Mouse (Mus musculus) neural tube, embryonic 14.5 days (tissue): ENCODE data around the gene Slc7a5. TPM values are rescaled to one million over a fixed set of nuclear protein-coding genes. Genes with fewer than 3 reads are reported as not detected.

ENCODE experiments used
- ATAC-seq: fragments of 200-750 bp; cut with Nextera tagmentation; 2 replicates; pipeline ENCODE4 v1.8.0; 2017; ENCODE audit warnings: low read depth, mild to moderate bottlenecking, moderate TSS enrichment, moderate library complexity
- H3K27ac ChIP-seq: fragments of 300-500 bp; sonication (generic); 2 replicates; pipeline ENCODE4 v1.5.1; 2014; ENCODE audit warnings: low read depth, mild to moderate bottlenecking, control low read depth, low read length, moderate library complexity, mixed read lengths
- H3K27me3 ChIP-seq: fragments of 300-500 bp; sonication (generic); 2 replicates; pipeline ENCODE4 v1.6.1; 2014; ENCODE audit warnings: low read length; ENCODE audit not compliant: control insufficient read depth, insufficient read depth
- H3K36me3 ChIP-seq: fragments of 300-500 bp; sonication (generic); 2 replicates; pipeline ENCODE4 v1.6.1; 2014; ENCODE audit warnings: low read length, mixed read lengths; ENCODE audit not compliant: control insufficient read depth, insufficient read depth
- H3K4me1 ChIP-seq: fragments of 300-500 bp; sonication (generic); 2 replicates; pipeline ENCODE4 v1.6.1; 2014; ENCODE audit warnings: low read length; ENCODE audit not compliant: control insufficient read depth, insufficient read depth
- H3K4me2 ChIP-seq: fragments of 300-500 bp; sonication (generic); 2 replicates; pipeline ENCODE4 v1.6.1; 2014; ENCODE audit warnings: mild to moderate bottlenecking, low read depth, low read length, control low read depth
- H3K4me3 ChIP-seq: fragments of 300-500 bp; sonication (generic); 2 replicates; pipeline ENCODE4 v1.5.1; 2014; ENCODE audit warnings: low read depth, low read length, control low read depth, mixed read lengths
- H3K9ac ChIP-seq: fragments of 300-500 bp; sonication (generic); replicated peaks from 2 replicates; pipeline ENCODE4 v1.6.1; 2014; ENCODE audit warnings: low read depth, mild to moderate bottlenecking, control low read depth, low read length, mixed read lengths
- H3K9me3 ChIP-seq: fragments of 300-500 bp; sonication (generic); 2 replicates; pipeline ENCODE4 v1.6.1; 2016; ENCODE audit warnings: low read length; ENCODE audit not compliant: control insufficient read depth
- WGBS: fragments of 180-500 bp; shearing (Covaris S2); extraction: QIAGEN DNeasy Blood & Tissue Kit; methylation state at CpG from one replicate; pipeline ENCODE4 v1.1.7; 2014; 5-methylcytosine and 5-hydroxymethylcytosine counted together
- polyA plus RNA-seq: library from polyadenylated mRNA; unstranded; fragments of >200 nt; fragmentation: Nextera tagmentation; extraction: Ambion mirVana; gene quantifications from 2 replicates; pipeline ENCODE4 v1.2.1, GENCODE M21; 2014

Gene Slc7a5
- polyA plus RNA-seq, 1 experiment from 2014 or later: 38.1 TPM

- Histone ChIP-seq H3K4me1 (peaks cover 2% of the 10 kb centered on the region), H3K9me3 (no peaks in the 10 kb centered on the region), H3K36me3 (no peaks in the 10 kb centered on the region), H3K4me2 (no peak overlapping the region), H3K27me3 (no peaks in the 10 kb centered on the region), H3K4me3 (no peak overlapping the region), H3K9ac (no peak overlapping the region), H3K27ac (no peak overlapping the region)
- WGBS: 36% methylated on average over 2 of the region's 2 CpGs
- no peak for ATAC-seq
Observed at GRCm38 (mm10) chr8:121943057-121943540, 35.6 kb upstream of the Slc7a5 start.

- Histone ChIP-seq H3K4me3 (no peak overlapping the region), H3K9me3 (no peaks in the 10 kb centered on the region), H3K27me3 (no peaks in the 10 kb centered on the region), H3K9ac (no peak overlapping the region), H3K27ac (no peak overlapping the region), H3K4me1 (peaks cover 5% of the 10 kb centered on the region; the same call in 1 of the 2 replicates), H3K4me2 (no peak overlapping the region), H3K36me3 (no peaks in the 10 kb centered on the region)
- WGBS: 85% methylated on average over 7 of the region's 7 CpGs
- no peak for ATAC-seq
Observed at GRCm38 (mm10) chr8:121938732-121939131, 31.2 kb upstream of the Slc7a5 start.

GRCm38 (mm10) chr8:121936391-121936790 is 28.9 kb upstream of the Slc7a5 start:
- Histone ChIP-seq H3K4me3 (no peak overlapping the region), H3K4me2 (no peak overlapping the region), H3K4me1 (peaks cover 5% of the 10 kb centered on the region; the same call in 1 of the 2 replicates), H3K27ac (peak overlapping the region; percentile 85), H3K9me3 (no peaks in the 10 kb centered on the region), H3K36me3 (no peaks in the 10 kb centered on the region), H3K9ac (no peak overlapping the region), H3K27me3 (no peaks in the 10 kb centered on the region)
- ATAC-seq: no peak
- 58% methylated on average over 14 of the region's 14 CpGs for WGBS

- WGBS: 34% methylated on average over 12 of the region's 12 CpGs
- Histone ChIP-seq H3K4me1 (peaks cover 5% of the 10 kb centered on the region; the same call in 1 of the 2 replicates), H3K9me3 (no peaks in the 10 kb centered on the region), H3K36me3 (no peaks in the 10 kb centered on the region), H3K4me2 (peak overlapping the region; percentile 16; the same call in 1 of the 2 replicates), H3K27me3 (no peaks in the 10 kb centered on the region), H3K4me3 (no peak overlapping the region), H3K9ac (peak overlapping the region; percentile 21; the same call in 1 of the 2 replicates), H3K27ac (peak overlapping the region; percentile 85)
- peak; percentile 86 for ATAC-seq
Observed at GRCm38 (mm10) chr8:121935341-121936294, 28.1 kb upstream of the Slc7a5 start.

- H3K27ac ChIP-seq: peak overlapping the region; percentile 85
- H3K4me3 ChIP-seq: no peak overlapping the region
- no peaks in the 10 kb centered on the region for H3K36me3 ChIP-seq
- H3K9me3 ChIP-seq: no peaks in the 10 kb centered on the region
- ATAC-seq: 0 out of 2 replicates have a peak, but pooled peaks have one; percentile 26
- peaks cover 5% of the 10 kb centered on the region; the same call in 1 of the 2 replicates for H3K4me1 ChIP-seq
- H3K27me3 ChIP-seq: no peaks in the 10 kb centered on the region
- H3K4me2 ChIP-seq: no peak overlapping the region
- H3K9ac ChIP-seq: no peak overlapping the region
Observed at GRCm38 (mm10) chr8:121934923-121935322, 27.4 kb upstream of the Slc7a5 start.

- Histone ChIP-seq H3K4me3 (no peak overlapping the region), H3K9ac (no peak overlapping the region), H3K4me1 (peaks cover 5% of the 10 kb centered on the region; the same call in 1 of the 2 replicates), H3K4me2 (no peak overlapping the region), H3K27ac (peak overlapping the region; percentile 85; the same call in 1 of the 2 replicates), H3K36me3 (no peaks in the 10 kb centered on the region), H3K27me3 (no peaks in the 10 kb centered on the region), H3K9me3 (no peaks in the 10 kb centered on the region)
- WGBS: 44% methylated on average over 4 of the region's 4 CpGs
- ATAC-seq: no peak
Observed at GRCm38 (mm10) chr8:121934506-121934905, 27.0 kb upstream of the Slc7a5 start.

- Histone ChIP-seq H3K4me1 (peaks cover 5% of the 10 kb centered on the region; the same call in 1 of the 2 replicates), H3K4me3 (no peak overlapping the region), H3K4me2 (no peak overlapping the region), H3K36me3 (no peaks in the 10 kb centered on the region), H3K27ac (no peak overlapping the region), H3K9ac (no peak overlapping the region), H3K27me3 (no peaks in the 10 kb centered on the region), H3K9me3 (no peaks in the 10 kb centered on the region)
- no peak for ATAC-seq
- WGBS: 88% methylated on average over 14 of the region's 14 CpGs
Observed at GRCm38 (mm10) chr8:121932668-121933520, 25.4 kb upstream of the Slc7a5 start.

- Histone ChIP-seq H3K4me1 (peaks cover 5% of the 10 kb centered on the region; the same call in 1 of the 2 replicates), H3K9ac (no peak overlapping the region), H3K27ac (no peak overlapping the region), H3K4me2 (no peak overlapping the region), H3K36me3 (no peaks in the 10 kb centered on the region), H3K4me3 (no peak overlapping the region), H3K27me3 (no peaks in the 10 kb centered on the region), H3K9me3 (no peaks in the 10 kb centered on the region)
- no peak for ATAC-seq
- WGBS: 73% methylated on average over 12 of the region's 12 CpGs
Observed at GRCm38 (mm10) chr8:121932026-121932667, 24.7 kb upstream of the Slc7a5 start.
